Mouse (Mus musculus): Measurements from ENCODE around the gene Rnf39.
"Not testable (repeated sequence)": the region's sequence is repeated elsewhere in the genome, so short reads cannot be mapped to it uniquely, and the experiment has no call there.

Rnf39 gene

DNA sequence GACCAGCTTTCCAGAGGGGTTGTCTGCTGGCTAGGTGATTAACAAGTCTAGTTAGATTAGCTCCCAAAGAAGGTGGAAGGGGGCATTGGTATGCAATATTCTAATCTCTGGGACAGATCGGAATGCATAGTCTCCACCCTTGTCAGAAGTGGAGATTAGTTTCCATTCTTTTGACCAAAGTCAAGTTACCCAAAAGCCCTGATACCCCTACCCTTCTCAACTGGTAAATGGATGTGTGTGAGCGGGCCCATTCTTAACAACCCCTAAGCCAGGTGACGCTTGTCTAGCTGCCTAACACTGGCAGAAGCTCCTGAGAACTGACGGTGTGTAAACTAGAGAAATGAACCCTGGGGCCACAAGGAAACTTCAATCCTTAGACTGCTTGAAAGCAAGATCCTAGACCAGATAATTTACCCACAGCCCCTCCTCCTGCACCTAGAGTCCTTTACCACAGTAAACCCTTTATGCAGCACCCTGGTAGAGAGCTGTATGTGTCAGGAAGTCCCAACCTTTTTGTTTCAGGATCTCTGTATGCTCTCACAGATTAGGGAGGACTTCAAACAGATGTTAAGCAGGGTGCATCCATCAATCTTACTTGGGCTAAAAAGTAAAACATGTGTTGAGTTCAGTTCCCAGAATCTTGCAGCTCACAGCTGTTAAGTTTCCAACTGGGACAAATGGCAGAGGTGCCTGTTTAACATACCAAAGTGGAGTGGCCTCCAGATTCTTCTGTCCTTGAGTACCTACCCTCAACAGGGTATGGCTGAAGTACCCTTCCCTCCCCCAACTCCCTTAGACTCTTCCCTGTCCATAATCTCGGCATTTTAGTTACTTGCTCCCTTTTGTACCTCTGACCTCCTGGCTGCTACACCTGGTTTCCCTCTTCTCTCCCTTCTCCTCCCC is 39.8 kb downstream of the Rnf39 start:
- peak; percentile 30 to 44 for DNase-seq

DNA sequence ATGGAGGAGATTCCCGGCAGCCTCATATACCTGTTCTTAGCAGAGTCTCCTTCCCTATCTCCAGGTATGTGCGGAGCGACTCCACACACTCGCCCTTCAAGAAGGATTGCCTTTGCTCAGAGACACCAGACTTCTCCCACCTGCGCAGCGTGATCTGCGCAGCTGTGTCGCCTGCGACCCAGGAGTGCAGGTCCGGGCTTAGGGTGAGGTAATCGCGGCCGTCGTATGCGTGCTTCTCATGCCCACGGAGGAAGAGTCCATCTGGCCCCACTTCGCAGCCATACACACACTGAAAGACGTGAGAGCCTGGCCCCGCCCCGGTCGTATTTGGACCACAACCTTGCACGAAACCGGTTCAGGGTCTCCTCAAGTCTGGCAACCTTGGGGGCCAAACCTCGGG is 45.8 kb downstream of the Rnf39 start:
- DNase-seq, result no peak

DNA sequence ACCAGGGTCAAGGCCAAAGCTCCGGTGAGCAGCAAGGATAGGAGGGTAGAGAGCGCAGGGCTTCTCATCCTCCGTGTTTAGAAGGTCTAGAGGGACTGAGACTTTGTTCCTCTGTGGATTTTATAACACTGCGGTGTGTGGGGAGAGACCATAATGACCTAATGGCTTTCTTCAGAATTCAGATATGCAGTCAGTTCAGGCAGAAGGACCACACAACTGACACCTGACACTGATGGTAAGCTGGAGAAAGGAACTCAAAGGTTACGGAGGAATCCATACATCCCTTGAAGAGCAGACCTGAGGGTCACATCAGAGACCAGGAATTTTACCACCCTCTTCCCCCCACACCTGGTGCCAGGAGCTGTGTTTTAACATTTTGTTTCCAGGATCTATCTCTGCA is 46.7 kb downstream of the Rnf39 start, which contains the start of gene H2-M5:
Gene H2-M5, minus strand, starts transcription at position 101 of the 400 bp plus-strand sequence.
- no peak for DNase-seq

DNA sequence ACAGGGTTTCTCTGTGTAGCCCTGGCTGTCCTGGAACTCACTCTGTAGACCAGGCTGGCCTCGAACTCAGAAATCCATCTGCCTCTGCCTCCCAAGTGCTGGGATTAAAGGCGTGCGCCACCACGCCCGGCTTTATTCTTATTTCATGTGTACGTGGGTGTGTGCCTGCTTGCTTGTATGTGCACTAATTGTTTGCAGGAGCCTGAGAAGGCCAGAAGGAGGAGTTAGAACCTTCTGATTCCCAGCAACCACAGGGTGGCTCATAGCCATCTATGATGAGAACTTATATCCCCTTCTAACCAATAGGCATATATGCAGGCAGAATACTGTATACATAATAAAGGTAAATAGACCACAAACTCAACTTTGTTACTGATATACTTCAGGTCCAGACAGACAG is 47.9 kb downstream of the Rnf39 start:
- not testable (repeated sequence) for DNase-seq

DNA sequence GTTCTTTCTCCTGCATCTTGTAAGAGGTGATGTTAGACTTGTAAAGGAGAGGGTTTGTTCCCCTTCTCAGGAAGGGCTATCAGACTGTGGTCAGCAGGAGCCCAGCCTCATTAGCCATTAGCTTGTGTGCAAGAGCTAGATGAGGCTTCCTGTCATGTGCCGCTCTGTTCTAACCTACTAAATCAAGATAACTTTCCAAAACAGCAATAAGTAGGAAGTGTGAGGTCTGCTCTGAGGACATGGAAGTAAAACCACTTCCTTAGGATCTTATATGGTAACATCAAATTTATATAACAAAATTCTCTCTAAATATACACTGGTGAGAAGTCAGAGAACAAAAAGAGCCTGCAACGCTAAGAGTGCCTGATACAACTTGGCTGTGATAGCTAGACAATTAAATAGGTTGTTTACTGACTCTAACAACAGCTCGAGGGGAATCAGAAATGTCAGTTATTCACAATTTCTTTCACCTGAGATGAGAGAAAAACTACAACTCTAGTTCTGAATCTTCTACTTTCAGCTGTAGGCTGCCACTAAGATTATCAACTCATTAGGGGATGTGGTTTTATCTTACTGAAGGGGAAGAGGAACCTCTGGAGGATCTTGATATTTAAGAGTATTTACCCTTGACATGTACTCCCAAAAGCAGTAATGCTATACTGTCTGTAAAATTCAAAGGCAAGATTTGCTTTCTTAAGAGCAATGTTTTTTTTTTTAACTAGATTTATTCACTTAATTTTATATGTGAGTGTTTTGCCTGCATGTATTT is 49.8 kb downstream of the Rnf39 start:
- DNase-seq, result no peak

DNA sequence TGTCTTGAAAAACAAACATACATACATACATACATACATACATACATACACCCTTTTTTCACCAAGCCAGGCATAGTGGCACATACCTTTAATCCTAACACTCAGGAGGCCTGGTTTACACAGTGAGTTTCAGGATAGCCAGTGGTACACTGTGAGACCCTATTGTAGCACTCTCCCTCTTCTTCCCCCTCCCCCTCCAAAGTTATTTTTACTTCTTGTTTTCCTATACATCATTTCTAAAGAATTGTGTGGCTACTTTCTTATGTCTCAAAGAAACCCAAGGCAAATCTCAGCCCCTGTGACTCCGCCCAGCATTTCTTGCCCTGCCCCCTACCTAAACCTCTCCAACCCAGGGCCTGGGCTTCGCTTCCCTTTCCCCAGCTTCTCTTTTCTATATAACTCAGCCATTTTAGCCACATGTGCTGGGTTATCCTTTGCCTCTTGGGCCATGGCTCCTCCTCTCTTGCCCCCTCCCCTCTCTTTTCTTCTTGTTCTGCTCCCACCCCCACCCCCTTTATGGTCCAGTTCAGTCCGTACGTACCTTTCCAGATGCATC is 51.1 kb downstream of the Rnf39 start:
- DNase-seq, result no peak

DNA sequence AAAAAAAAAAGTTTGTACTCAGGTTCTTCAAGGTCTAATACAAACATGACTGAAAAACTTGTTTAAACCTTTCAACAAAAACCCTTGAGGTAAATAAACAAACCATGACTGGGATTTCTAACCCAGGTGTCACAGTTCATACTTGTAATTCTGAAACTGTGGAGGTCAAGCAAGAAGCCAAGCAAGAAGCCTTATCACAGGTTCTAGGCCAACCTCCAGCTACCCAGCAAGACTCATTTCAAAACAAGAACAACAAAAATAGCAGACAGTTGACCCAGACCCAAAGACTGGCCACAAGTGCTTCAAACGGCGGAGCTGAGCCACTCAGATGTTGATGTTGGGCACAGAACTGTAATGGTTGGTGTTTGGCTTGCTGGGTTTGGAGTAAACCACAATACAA is 51.8 kb downstream of the Rnf39 start:
- DNase-seq, result no peak

DNA sequence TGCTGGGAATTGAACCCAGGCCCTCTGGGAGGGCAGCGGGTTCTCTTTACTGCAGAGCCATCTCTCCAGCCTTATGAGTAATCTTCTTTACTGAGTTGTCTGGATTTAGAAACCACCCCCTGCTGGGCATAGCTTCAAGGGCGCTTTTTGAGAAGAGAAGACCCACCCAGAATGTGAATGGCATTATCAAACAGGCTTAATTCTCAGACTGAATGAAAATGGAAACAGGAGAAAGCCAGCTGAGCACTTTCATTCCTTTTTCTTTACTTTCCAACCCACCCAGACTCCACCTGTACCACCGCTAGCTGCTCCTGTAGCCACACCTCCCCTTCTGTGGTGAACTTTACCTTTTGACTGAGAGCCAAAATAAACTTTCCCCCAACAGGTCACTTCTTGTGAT is 52.7 kb downstream of the Rnf39 start:
- no peak for DNase-seq

DNA sequence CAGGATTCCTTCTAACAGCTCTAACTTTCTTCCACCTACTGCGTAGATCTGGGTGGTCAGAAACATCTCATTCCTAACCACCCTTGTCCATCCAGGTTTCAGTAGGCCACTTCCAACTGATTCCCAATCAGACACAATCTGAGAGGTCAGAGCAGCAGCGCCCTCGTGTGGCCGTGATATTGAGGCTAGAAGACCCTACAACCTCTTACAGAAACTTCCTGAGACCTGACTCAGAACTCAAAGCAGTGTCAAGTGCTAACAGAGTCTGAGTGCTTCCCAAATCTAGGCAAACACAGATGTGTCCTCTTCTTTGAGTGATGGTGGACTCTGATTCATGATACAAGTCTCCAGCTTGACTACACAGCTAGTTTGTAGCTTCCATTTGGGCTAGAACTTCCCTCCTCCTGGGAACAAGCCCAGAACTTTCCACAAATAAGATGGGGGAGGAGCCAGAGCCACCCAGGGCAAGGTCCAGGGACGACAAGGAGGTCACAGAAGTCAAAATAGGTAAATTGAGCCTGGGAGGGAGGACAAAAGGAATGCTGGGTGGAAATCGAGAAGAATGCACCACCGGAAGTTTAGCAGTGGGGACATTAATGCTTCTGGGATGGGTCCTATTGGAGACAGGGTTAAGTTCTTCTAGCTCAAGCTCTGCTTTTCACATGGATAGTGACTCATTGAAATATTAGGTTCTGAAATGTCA is 54.5 kb downstream of the Rnf39 start:
- peak; percentile 83 to 87 for DNase-seq

Data from lung, adult 18-20 months (tissue).